32 mouse cellular contexts compared by ENCODE assay signal in genomic region chr2:156018106-156018505, GRCm38 (mm10). TPM values are rescaled to one million over a fixed set of nuclear protein-coding genes. Genes with fewer than 3 reads are reported as not detected.
"Had no signal": no experiment of that assay in that cellular context is flagged by ENCODE, and none has a peak within 500 bp of the region (broad histone marks: within the 10 kb centered on the region; RNA-seq: fewer than 3 reads in every experiment).

No protein-coding gene starts in this region.

- DNase-seq: cerebellum, postnatal 36 days; embryo, embryonic 11 days; forebrain, postnatal 0 days; gastrocnemius, adult 2 months; gastrocnemius, postnatal 10 days; gastrocnemius, postnatal 14 days; gastrocnemius, postnatal 25 days; gastrocnemius, postnatal 36 days; heart, adult 11 months; heart, adult 18-20 months had no signal

RNA-seq across cellular contexts. Expression of gene 6430550D23Rik, which starts 10.3 kb away (rescaled TPM):
- total RNA-seq: common myeloid progenitor, adult 5-6 weeks; granulocyte monocyte progenitor cell, adult 5-6 weeks had no signal

RNA-seq across cellular contexts. Expression of gene Fer1l4, which starts 34.6 kb away (rescaled TPM):
- total RNA-seq: common myeloid progenitor, adult 5-6 weeks; gastrocnemius, adult 18-20 months; gastrocnemius, adult 2 months; gastrocnemius, adult 8-10 months; gastrocnemius, postnatal 10 days; gastrocnemius, postnatal 14 days; gastrocnemius, postnatal 25 days; gastrocnemius, postnatal 36 days; gastrocnemius, postnatal 4 days; granulocyte monocyte progenitor cell, adult 5-6 weeks; heart, adult 18-20 months; heart, adult 2 months; heart, adult 8-10 months had no signal
- polyA plus RNA-seq: embryonic facial prominence, embryonic 10.5 days; embryonic facial prominence, embryonic 14.5 days; embryonic facial prominence, embryonic 15.5 days; erythroblast, embryonic 14.5 days; forebrain, embryonic 10.5 days; forebrain, embryonic 11.5 days; forebrain, embryonic 12.5 days; forebrain, embryonic 13.5 days; forebrain, embryonic 14.5 days; forebrain, embryonic 15.5 days; forebrain, embryonic 16.5 days; forebrain, postnatal 0 days; heart, embryonic 10.5 days; heart, embryonic 11.5 days; heart, embryonic 12.5 days; heart, embryonic 13.5 days had no signal

RNA-seq across cellular contexts. Expression of gene Spag4, which starts 46.9 kb away (rescaled TPM):
- total RNA-seq: gastrocnemius, postnatal 36 days had no signal
